Mouse (Mus musculus) CH12.LX (cell line): ENCODE results near the gene Cd69. TPM values are rescaled to one million over a fixed set of nuclear protein-coding genes. Genes with fewer than 3 reads are reported as not detected.

Source experiments
- DNase-seq: peaks from one replicate; pipeline ENCODE4 v3.0.0-alpha.2; 2013; ENCODE audit errors: extremely low read depth
- H3K27ac ChIP-seq: 2 replicates; pipeline ENCODE4 v1.5.1; 2012; ENCODE audit warnings: low read depth, mild to moderate bottlenecking, control low read depth, moderate library complexity; ENCODE audit not compliant: insufficient read depth
- H3K27me3 ChIP-seq: replicated peaks from 2 replicates; pipeline ENCODE3; 2012; ENCODE audit warnings: inconsistent platforms
- H3K36me3 ChIP-seq, 2 experiments: replicated peaks in 1 of 2; 2 replicates each; pipeline versions ENCODE3 to v1.6.1; 2012; ENCODE audit warnings: inconsistent platforms in 1 of 2, low read length in 1 of 2, mild to moderate bottlenecking in 1 of 2, mixed read lengths in 1 of 2, moderate library complexity in 1 of 2; ENCODE audit not compliant: control insufficient read depth in 1 of 2, insufficient read depth in 1 of 2
- H3K4me1 ChIP-seq, 2 experiments: 2 replicates each; pipeline ENCODE4 v1.6.1; 2012; ENCODE audit warnings: inconsistent platforms in 1 of 2, moderate library complexity in 1 of 2; ENCODE audit not compliant: insufficient read depth in 2 of 2, control insufficient read depth in 1 of 2
- H3K4me2 ChIP-seq: 2 replicates; pipeline ENCODE4 v1.6.1; 2012; ENCODE audit warnings: low read depth, mild to moderate bottlenecking, control low read depth; ENCODE audit not compliant: poor library complexity, insufficient read depth, severe bottlenecking
- H3K4me3 ChIP-seq, 3 experiments: fragments of 150-350 bp in 1 of 3; sonication (generic) in 1 of 3; replicated peaks in 1 of 3; 2 replicates each; pipeline versions ENCODE3 to v1.5.1; 2011 to 2012; ENCODE audit warnings: low read depth in 2 of 3, low read length in 2 of 3, mild to moderate bottlenecking in 2 of 3, moderate library complexity in 2 of 3, control low read depth in 1 of 3, improper control_type of control experiment in 1 of 3, inconsistent platforms in 1 of 3, mixed read lengths in 1 of 3; ENCODE audit not compliant: poor library complexity in 1 of 3
- H3K79me2 ChIP-seq: replicated peaks from 2 replicates; pipeline ENCODE4 v1.6.1; 2012; ENCODE audit warnings: mild to moderate bottlenecking, moderate library complexity; ENCODE audit not compliant: control insufficient read depth, poor library complexity, insufficient read depth, severe bottlenecking; ENCODE audit errors: extremely low read depth
- H3K9ac ChIP-seq: 2 replicates; pipeline ENCODE4 v1.6.1; 2012; ENCODE audit warnings: low read depth, mild to moderate bottlenecking, control low read depth, moderate library complexity; ENCODE audit not compliant: insufficient read depth
- H3K9me3 ChIP-seq: replicated peaks from 2 replicates; pipeline ENCODE3; 2012; ENCODE audit warnings: low read length, inconsistent platforms, mixed read lengths
- BHLHE40 ChIP-seq: IDR thresholded peaks from 2 replicates; pipeline ENCODE4 v1.6.1; 2011; ENCODE audit warnings: mild to moderate bottlenecking, low read depth, low read length, improper control_type of control experiment
- CHD1 ChIP-seq: IDR thresholded peaks from 2 replicates; pipeline ENCODE4 v1.6.1; 2012; ENCODE audit warnings: low read depth, low read length, improper control_type of control experiment, inconsistent platforms
- CHD2 ChIP-seq: IDR thresholded peaks from 2 replicates; pipeline ENCODE4 v1.6.1; 2011; ENCODE audit warnings: low read length, improper control_type of control experiment
- CTCF ChIP-seq, 2 experiments: IDR thresholded peaks in 1 of 2; conservative IDR thresholded peaks in 1 of 2; 2 replicates each; pipeline ENCODE4 v1.5.1; 2011 to 2012; ENCODE audit warnings: low read depth in 2 of 2, low read length in 2 of 2, improper control_type of control experiment in 1 of 2, inconsistent platforms in 1 of 2, mild to moderate bottlenecking in 1 of 2, moderate library complexity in 1 of 2
- E2F4 ChIP-seq: IDR thresholded peaks from 2 replicates; pipeline ENCODE4 v1.6.1; 2011; ENCODE audit warnings: low read depth, low read length, improper control_type of control experiment; ENCODE audit not compliant: insufficient replicate concordance
- ELF1 ChIP-seq: IDR thresholded peaks from 2 replicates; pipeline ENCODE4 v1.6.1; 2014; ENCODE audit warnings: low read depth, mild to moderate bottlenecking, inconsistent platforms, low read length, improper control_type of control experiment
- EP300 ChIP-seq: IDR thresholded peaks from 2 replicates; pipeline ENCODE4 v1.6.1; 2011; ENCODE audit warnings: low read length, improper control_type of control experiment
- ETS1 ChIP-seq: conservative IDR thresholded peaks from 2 replicates; pipeline ENCODE4 v1.6.1; 2012; ENCODE audit warnings: low read depth, mild to moderate bottlenecking, inconsistent platforms, low read length, improper control_type of control experiment, moderate library complexity
- GABPA ChIP-seq: IDR thresholded peaks from 2 replicates; pipeline ENCODE4 v1.6.1; 2012; ENCODE audit warnings: low read depth, low read length, improper control_type of control experiment, inconsistent platforms; ENCODE audit not compliant: insufficient replicate concordance
- IRF4 ChIP-seq: IDR thresholded peaks from 2 replicates; pipeline ENCODE4 v1.6.1; 2014; ENCODE audit warnings: low read depth, mild to moderate bottlenecking, inconsistent platforms, low read length, improper control_type of control experiment
- JUN ChIP-seq: IDR thresholded peaks from 2 replicates; pipeline ENCODE4 v1.6.1; 2011; ENCODE audit warnings: low read depth, mild to moderate bottlenecking, low read length, improper control_type of control experiment, moderate library complexity; ENCODE audit not compliant: insufficient read depth
- JUND ChIP-seq: conservative IDR thresholded peaks from 2 replicates; pipeline ENCODE4 v1.6.1; 2011; ENCODE audit warnings: low read depth, low read length, improper control_type of control experiment
- KAT2A ChIP-seq: IDR thresholded peaks from 2 replicates; pipeline ENCODE4 v1.6.1; 2012; ENCODE audit warnings: low read length, improper control_type of control experiment, inconsistent platforms; ENCODE audit not compliant: insufficient replicate concordance
- MAFK ChIP-seq: IDR thresholded peaks from 2 replicates; pipeline ENCODE4 v1.6.1; 2011; ENCODE audit warnings: low read length, improper control_type of control experiment; ENCODE audit not compliant: insufficient replicate concordance
- MAX ChIP-seq: IDR thresholded peaks from 2 replicates; pipeline ENCODE4 v1.6.1; 2011; ENCODE audit warnings: low read length, improper control_type of control experiment
- MEF2A ChIP-seq: IDR thresholded peaks from 2 replicates; pipeline ENCODE4 v1.6.1; 2014; ENCODE audit warnings: low read depth, mild to moderate bottlenecking, inconsistent platforms, low read length, improper control_type of control experiment, borderline replicate concordance
- MYC ChIP-seq: IDR thresholded peaks from 2 replicates; pipeline ENCODE4 v1.6.1; 2011; ENCODE audit warnings: low read depth, mild to moderate bottlenecking, improper control_type of control experiment, low read length
- NRF1 ChIP-seq: IDR thresholded peaks from 2 replicates; pipeline ENCODE4 v1.6.1; 2014; ENCODE audit warnings: low read depth, mild to moderate bottlenecking, inconsistent platforms, low read length, improper control_type of control experiment, moderate library complexity
- PAX5 ChIP-seq: IDR thresholded peaks from 2 replicates; pipeline ENCODE4 v1.6.1; 2012; ENCODE audit warnings: low read length, inconsistent platforms, mixed read lengths
- POLR2A ChIP-seq: IDR thresholded peaks from 2 replicates; pipeline ENCODE4 v1.6.1; 2011; ENCODE audit warnings: low read depth, mild to moderate bottlenecking, improper control_type of control experiment, low read length
- POLR2AphosphoS2 ChIP-seq: IDR thresholded peaks from 2 replicates; pipeline ENCODE4 v1.6.1; 2011; ENCODE audit warnings: low read depth, low read length, improper control_type of control experiment
- SIN3A ChIP-seq: IDR thresholded peaks from 2 replicates; pipeline ENCODE4 v1.6.1; 2012; ENCODE audit warnings: low read length, improper control_type of control experiment, inconsistent platforms
- SMC3 ChIP-seq: IDR thresholded peaks from 2 replicates; pipeline ENCODE4 v1.6.1; 2011; ENCODE audit warnings: low read depth, low read length, improper control_type of control experiment
- TBP ChIP-seq: conservative IDR thresholded peaks from 2 replicates; pipeline ENCODE4 v1.6.1; 2011; ENCODE audit warnings: low read depth, low read length, improper control_type of control experiment
- UBTF ChIP-seq: IDR thresholded peaks from 2 replicates; pipeline ENCODE4 v1.6.1; 2012; ENCODE audit warnings: low read depth, mild to moderate bottlenecking, inconsistent platforms, low read length, improper control_type of control experiment, moderate library complexity
- USF1 ChIP-seq: IDR thresholded peaks from 2 replicates; pipeline ENCODE4 v1.6.1; 2014; ENCODE audit warnings: low read depth, mild to moderate bottlenecking, inconsistent platforms, low read length, improper control_type of control experiment
- USF2 ChIP-seq: conservative IDR thresholded peaks from 2 replicates; pipeline ENCODE4 v1.6.1; 2011; ENCODE audit warnings: low read depth, low read length, improper control_type of control experiment
- ZMIZ1 ChIP-seq: IDR thresholded peaks from 2 replicates; pipeline ENCODE4 v1.6.1; 2012; ENCODE audit warnings: low read depth, mild to moderate bottlenecking, inconsistent platforms, low read length, improper control_type of control experiment
- ZNF384 ChIP-seq: IDR thresholded peaks from 2 replicates; pipeline ENCODE4 v1.6.1; 2012; ENCODE audit warnings: low read depth, low read length, improper control_type of control experiment, inconsistent platforms
- dilution Hi-C: fragments of 300-500 bp; cut with MboI; formaldehyde crosslinking; loops from 2 replicates; pipeline ENCODE4 v1.14.3; 2020; ENCODE audit warnings: low sequenced_read_pairs; ENCODE audit not compliant: extremely low pct_unique_long_range_greater_than_20kb, extremely low pct_ligation_motif_present
- in situ Hi-C: fragments of 300-500 bp; cut with MboI; formaldehyde crosslinking; loops from 3 replicates; pipeline ENCODE4 v1.14.3; 2019; ENCODE audit warnings: low sequenced_read_pairs, low pct_ligation_motif_present, low pct_unique_long_range_greater_than_20kb, mixed read lengths
- polyA plus RNA-seq: library from polyadenylated mRNA; unstranded; fragments of >175 nt; gene quantifications from 2 replicates; pipeline ENCODE4 v1.2.1, GENCODE M21; 2012; ENCODE audit warnings: low read depth; ENCODE audit not compliant: insufficient read length
- total RNA-seq, 2 experiments: library from RNA; depleted of rRNA; stranded (reverse); fragments of 300-350 nt in 1 of 2; fragments of >200 nt in 1 of 2; gene quantifications; 2 replicates each; pipeline ENCODE4 v1.2.3; 2012 to 2014

Cd69 gene
- total and polyA plus RNA-seq, 3 experiments, result 71.2 to 229 (median 132) TPM

DNA sequence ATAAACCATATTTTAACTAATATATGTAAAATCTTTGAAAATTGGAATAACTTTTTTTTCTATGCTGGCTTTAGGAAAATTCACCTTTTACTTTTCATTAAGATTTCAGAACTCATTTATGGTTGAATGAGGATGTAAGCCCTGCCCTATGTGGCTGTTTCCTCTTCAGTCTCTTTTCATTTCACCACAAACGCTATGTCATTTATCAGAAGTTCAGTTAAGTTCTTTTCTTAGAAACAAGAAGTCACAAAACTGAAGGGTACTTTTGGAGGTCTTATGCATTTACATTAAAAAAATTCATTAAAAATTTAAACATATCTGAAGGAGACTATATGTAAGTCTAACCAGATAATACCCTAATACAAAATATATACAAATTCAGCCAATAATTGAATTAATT, 40.5 kb upstream of the Cd69 start:
- Histone ChIP-seq H3K9me3 (no peaks in the 10 kb centered on the region), H3K4me2 (no peak overlapping the region), H3K27me3 (no peaks in the 10 kb centered on the region), H3K27ac (no peak overlapping the region), H3K79me2 (0 out of 2 replicates have a peak, but pooled peaks cover 4% of the 10 kb centered on the region), H3K36me3 (no peaks in the 10 kb centered on the region), H3K4me1 (peaks cover 12 to 72% of the 10 kb centered on the region in 2 experiments; a peak in 3 of 4 replicates), H3K4me3 (no peak overlapping the region), H3K9ac (no peak overlapping the region)
- no peak for TF ChIP-seq CHD2
- TF ChIP-seq IRF4, result 0 out of 2 replicates have a peak, but pooled peaks have one; percentile 32
- TF ChIP-seq ETS1, result peak; percentile 26; the same call in 1 of the 2 replicates
- peak; percentile 51; the same call in 1 of the 2 replicates for TF ChIP-seq MEF2A
- TF ChIP-seq GABPA, result no peak
- no peak for TF ChIP-seq SMC3
- no peak for TF ChIP-seq ZNF384
- TF ChIP-seq USF2, result no peak
- TF ChIP-seq BHLHE40, result 0 out of 2 replicates have a peak, but pooled peaks have one; percentile 6
- peak; percentile 64 for TF ChIP-seq EP300
- 0 out of 2 replicates have a peak, but pooled peaks have one; percentile 37 for TF ChIP-seq TBP
- dilution Hi-C loops, result no loop called here
- in situ Hi-C loops, result loop anchor here (5.0 kb wide), 1 partner anchor 48 kb away; no protein-coding TSS in a partner anchor
- peak; percentile 45 for DNase-seq

DNA sequence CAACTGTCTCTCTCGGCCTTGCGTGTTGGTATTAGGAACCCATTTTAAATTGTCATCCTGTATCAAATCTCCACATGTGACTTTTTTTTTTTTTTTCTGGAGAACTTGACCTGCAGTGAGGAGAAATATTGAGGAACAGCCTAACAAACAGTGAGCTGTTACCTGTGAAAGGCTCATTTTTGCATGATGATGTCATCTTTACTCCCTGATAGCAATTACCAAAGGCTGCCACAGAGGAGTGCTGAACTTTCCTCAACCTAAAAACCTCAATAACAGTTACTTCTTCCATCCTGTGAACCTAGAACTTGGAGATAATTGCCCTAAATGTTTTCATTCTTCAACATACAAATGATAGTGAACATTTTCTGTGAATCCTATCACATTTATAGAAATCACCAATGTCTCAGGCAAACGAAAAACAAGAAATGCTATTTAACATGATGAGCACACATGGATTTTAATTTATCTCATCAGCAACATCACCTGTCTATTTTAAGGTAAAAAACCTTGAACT, 39.5 kb upstream of the Cd69 start:
- H3K79me2 ChIP-seq, result 0 out of 2 replicates have a peak, but pooled peaks cover 4% of the 10 kb centered on the region
- in situ Hi-C loops, result loop anchor here (5.0 kb wide), 1 partner anchor 47 kb away; no protein-coding TSS in a partner anchor
- dilution Hi-C loops, result no loop called here
- 0 out of 2 replicates have a peak, but pooled peaks have one; percentile 21 for TF ChIP-seq TBP
- no peak for TF ChIP-seq MAFK
- TF ChIP-seq POLR2AphosphoS2, result no peak
- TF ChIP-seq MAX, result no peak; the same call in 1 of the 2 replicates
- no peak for TF ChIP-seq ETS1
- TF ChIP-seq E2F4, result no peak
- TF ChIP-seq JUN, result peak; percentile 88
- TF ChIP-seq GABPA, result no peak
- no peak for TF ChIP-seq CHD2
- no peak for TF ChIP-seq USF2
- peak in 1 of 2 experiments; percentile 37; a peak in 2 of 4 replicates for TF ChIP-seq CTCF (conservative IDR thresholded peaks at IDR 0.05 in 1 of 2, IDR thresholded peaks at IDR 0.05 in 1 of 2; ENCODE audit: low read depth in 2 of 2, low read length in 2 of 2)
- no peak for TF ChIP-seq MYC
- no peak for TF ChIP-seq PAX5
- TF ChIP-seq USF1, result no peak
- 0 out of 2 replicates have a peak, but pooled peaks have one; percentile 18 for TF ChIP-seq SMC3
- peak; percentile 87 for TF ChIP-seq JUND
- TF ChIP-seq ELF1, result no peak
- peak; percentile 68; the same call in 1 of the 2 replicates for TF ChIP-seq CHD1
- TF ChIP-seq ZMIZ1, result no peak
- TF ChIP-seq EP300, result peak; percentile 21
- no peak for TF ChIP-seq IRF4
- TF ChIP-seq POLR2A, result no peak
- TF ChIP-seq ZNF384, result peak; percentile 53; the same call in 1 of the 2 replicates
- no peak for TF ChIP-seq SIN3A
- 0 out of 2 replicates have a peak, but pooled peaks have one; percentile 35 for TF ChIP-seq MEF2A
- no peak for TF ChIP-seq NRF1
- 0 out of 2 replicates have a peak, but pooled peaks have one; percentile 2 for TF ChIP-seq BHLHE40
- no peak for TF ChIP-seq UBTF
- TF ChIP-seq KAT2A, result no peak

More for the DNA sequence above, 39.5 kb upstream of the Cd69 start:
- Histone ChIP-seq H3K9me3 (no peaks in the 10 kb centered on the region), H3K4me1 (peaks cover 12 to 65% of the 10 kb centered on the region in 2 experiments; a peak in 3 of 4 replicates), H3K36me3 (no peaks in the 10 kb centered on the region), H3K27me3 (no peaks in the 10 kb centered on the region), H3K4me3 (peak overlapping the region in 1 of 3 experiments; percentile 32), H3K27ac (peak overlapping the region; percentile 80; the same call in 1 of the 2 replicates), H3K9ac (peak overlapping the region; percentile 88), H3K4me2 (peak overlapping the region; percentile 62; the same call in 1 of the 2 replicates)
- no peak for DNase-seq
